Mouse (Mus musculus) fat pad, adult 2 months (tissue): ENCODE data around the gene Mcm7.
"Not testable (repeated sequence)": the region's sequence is repeated elsewhere in the genome, so short reads cannot be mapped to it uniquely, and the experiment has no call there.

Experiments used
- DNase-seq: peaks from one replicate; pipeline ENCODE4 v3.0.0-alpha.2; 2011; ENCODE audit warnings: low read depth, low spot score; ENCODE audit errors: extremely low read depth

The Mcm7 gene

GRCm38 (mm10) chr5:138171695-138172491 is at the start of gene Mcm7, which contains the start of gene Ap4m1:
Gene Mcm7 (minus strand): TSS chr5:138172422.
Gene Ap4m1 (plus strand): TSS chr5:138172002.
- peak; percentile 91 for DNase-seq

DNA sequence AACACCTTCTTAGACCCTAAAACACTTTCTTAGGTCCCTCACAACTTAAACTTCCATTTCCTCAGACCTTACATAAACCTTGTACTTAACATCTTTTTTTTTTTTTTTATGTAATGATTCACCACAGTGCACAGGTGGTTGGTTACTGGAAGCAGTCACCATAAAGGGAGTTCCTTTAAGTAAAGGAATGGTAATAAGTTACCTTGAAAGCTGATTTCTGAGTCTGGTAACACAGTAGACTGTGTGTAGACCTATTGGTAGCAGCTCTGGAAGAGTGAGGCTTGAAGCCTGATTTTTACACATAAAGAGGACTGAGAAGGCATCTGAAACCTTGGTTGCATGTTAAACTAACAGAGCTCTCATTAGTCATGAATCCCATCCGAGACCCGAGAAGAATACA is 47.6 kb upstream of the Mcm7 start:
- DNase-seq: no peak

GRCm38 (mm10) chr5:138216632-138217031 is 44.4 kb upstream of the Mcm7 start:
- DNase-seq: not testable (repeated sequence)

GRCm38 (mm10) chr5:138207873-138208272 is 35.7 kb upstream of the Mcm7 start:
- DNase-seq: no peak

- no peak for DNase-seq
These were observed 35.0 kb upstream of the Mcm7 start for GRCm38 (mm10) chr5:138207253-138207652.

DNA sequence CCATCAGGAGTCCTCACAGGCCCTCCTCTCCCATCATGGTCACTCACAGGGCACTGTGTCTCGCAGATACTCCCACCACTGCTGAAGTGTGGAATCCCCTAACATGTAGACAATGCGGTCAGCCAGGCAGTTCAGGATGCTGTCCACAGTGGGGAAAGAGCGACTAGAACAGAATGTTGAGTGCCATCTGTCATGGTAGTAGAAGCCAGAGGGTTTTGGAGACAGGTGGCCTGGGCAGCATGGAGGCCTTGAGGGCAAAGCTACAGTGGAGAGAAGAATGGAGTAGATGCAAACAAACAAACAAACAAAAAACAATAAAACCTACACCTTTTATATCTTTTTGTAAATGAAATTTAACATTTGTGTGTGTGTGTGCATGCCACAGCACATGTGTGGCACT is 29.9 kb upstream of the Mcm7 start:
- DNase-seq: no peak

GRCm38 (mm10) chr5:138199576-138199975 is 27.4 kb upstream of the Mcm7 start:
- no peak for DNase-seq

GRCm38 (mm10) chr5:138195463-138195862 is 23.2 kb upstream of the Mcm7 start:
- DNase-seq: no peak

GRCm38 (mm10) chr5:138194755-138195345 is 22.6 kb upstream of the Mcm7 start:
- no peak for DNase-seq

- DNase-seq: no peak
These were observed 21.8 kb upstream of the Mcm7 start, which contains the start of gene Mblac1 for GRCm38 (mm10) chr5:138193771-138194727. Gene Mblac1 (plus strand): TSS chr5:138194314.

DNA sequence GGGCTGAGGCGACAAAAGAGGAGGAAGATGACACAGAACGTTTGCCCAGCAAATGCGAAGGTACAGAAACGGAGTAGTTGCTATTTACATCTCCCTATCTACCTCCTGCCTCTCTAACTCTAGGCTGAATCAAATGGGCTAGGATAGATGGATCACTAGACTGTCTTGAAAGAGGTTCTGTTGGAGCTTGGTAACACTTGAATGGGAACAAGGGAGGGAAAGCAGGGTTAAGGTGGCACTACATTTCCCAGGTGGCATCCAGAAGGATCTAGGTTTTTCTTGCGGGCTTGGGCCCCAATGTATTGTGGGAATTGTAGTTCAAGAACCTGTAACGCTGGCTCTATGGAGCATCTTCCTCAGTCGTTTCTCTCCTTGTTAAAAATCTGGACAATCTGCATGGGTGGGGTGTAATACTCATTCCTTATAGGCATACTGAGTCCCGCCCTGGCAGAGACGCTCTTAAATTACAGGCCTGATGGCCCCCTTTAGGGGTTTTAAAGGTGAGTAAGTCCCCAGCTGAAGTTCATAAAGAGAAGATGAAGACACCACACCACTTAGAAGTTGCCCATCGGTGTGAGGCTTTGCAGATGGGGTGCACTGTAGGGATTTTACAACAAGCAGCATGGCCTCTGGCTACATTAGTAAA is 15.6 kb upstream of the Mcm7 start:
- DNase-seq: no peak

- DNase-seq: no peak
These were observed 14.9 kb upstream of the Mcm7 start, which contains the start of the genes Taf6 and Cnpy4 for GRCm38 (mm10) chr5:138186950-138187638. Gene Taf6 (minus strand): TSS chr5:138187451. Gene Cnpy4 (plus strand): TSS chr5:138187485.

- no peak for DNase-seq
These were observed 995 bp upstream of the Mcm7 start for GRCm38 (mm10) chr5:138173217-138173616.

- peak; percentile 46 for DNase-seq
These were observed 1.2 kb downstream of the Mcm7 start for GRCm38 (mm10) chr5:138170936-138171561.

DNA sequence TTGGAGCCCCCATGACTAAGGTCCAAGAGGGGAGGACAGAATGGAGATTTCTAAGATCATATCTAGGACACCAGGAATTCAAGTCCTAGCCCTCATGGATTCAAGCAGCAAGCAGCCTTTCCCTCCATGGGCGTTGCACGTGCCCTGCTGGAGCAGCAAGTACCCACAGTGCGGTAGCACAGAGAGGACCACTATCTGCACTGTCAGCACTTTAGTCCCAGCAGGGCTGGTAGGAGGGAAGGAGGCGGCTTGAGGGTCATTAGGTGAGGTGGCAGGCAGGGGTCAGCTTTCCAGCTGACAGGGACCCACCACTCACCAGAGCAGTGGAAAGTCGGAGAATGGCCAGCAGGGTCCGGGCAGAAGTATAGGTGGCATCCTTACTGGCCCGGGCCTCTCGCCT is 6.6 kb downstream of the Mcm7 start:
- DNase-seq: no peak

- DNase-seq: no peak
These were observed 8.6 kb downstream of the Mcm7 start for GRCm38 (mm10) chr5:138163610-138164009.

DNA sequence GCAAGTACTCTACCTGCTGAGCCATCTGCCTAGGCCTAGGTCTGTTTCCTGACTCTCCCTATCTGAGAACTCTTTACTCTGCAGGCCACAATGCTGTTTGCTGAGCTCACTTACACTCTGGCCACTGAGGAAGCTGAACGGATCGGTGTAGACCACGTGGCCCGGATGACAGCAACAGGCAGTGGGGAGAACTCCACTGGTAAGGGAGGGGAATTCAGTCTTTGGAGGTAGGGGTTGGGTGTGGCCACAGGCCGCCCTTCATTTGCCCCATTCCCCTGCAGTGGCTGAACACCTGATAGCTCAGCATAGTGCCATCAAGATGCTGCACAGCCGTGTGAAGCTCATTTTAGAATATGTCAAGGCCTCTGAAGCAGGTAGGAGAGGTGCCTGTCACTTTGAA is 9.2 kb downstream of the Mcm7 start:
- no peak for DNase-seq

DNA sequence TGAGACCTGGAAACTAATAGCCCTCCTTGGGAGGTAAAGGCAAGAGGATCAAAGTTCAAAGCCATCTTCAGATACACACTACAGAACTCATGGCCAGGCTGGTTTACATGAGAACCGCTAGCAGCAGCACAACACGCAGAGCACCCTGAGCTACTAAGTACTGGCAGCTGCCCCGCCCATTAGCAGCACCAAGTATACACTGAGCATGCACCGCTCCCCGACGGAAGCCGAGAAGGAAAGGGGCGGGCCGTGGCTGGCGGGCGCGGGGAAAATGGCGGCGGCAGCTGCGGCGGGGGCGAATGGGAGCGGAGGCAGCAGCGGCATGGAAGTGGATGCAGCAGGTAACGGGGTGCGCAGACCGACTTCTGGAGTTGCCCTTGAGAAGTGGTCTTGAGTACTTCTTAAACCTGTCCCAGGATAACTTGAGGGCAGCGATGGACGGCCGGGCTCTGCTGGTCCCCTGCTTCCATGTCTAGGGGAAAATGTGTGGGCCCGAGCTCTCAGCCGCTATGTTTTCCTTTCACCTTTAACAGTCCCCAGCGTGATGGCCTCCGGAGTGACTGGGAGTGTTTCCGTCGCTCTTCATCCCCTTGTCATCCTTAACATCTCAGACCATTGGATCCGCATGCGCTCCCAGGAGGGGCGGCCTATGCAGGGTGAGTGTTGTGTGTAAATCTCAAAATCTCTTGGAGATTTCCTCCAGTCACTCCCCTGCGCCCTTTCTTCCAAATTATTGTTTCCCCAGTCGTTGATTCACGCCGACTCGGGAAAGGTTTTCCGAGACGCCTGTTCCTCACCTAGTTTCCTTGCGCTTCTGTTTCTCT is 11.2 kb downstream of the Mcm7 start, which contains the start of gene Cops6:
TSS of gene Cops6 (plus strand) at position 230 of the 824 bp plus-strand sequence.
- peak; percentile 26 for DNase-seq
